Mouse (Mus musculus) cerebellum, adult 8-10 months (tissue): ENCODE results near the gene F10.
"Not testable (repeated sequence)": the region's sequence is repeated elsewhere in the genome, so short reads cannot be mapped to it uniquely, and the experiment has no call there.

Experiments
- DNase-seq: peaks from one replicate; pipeline ENCODE4 v3.0.0; 2022

The F10 gene

DNA sequence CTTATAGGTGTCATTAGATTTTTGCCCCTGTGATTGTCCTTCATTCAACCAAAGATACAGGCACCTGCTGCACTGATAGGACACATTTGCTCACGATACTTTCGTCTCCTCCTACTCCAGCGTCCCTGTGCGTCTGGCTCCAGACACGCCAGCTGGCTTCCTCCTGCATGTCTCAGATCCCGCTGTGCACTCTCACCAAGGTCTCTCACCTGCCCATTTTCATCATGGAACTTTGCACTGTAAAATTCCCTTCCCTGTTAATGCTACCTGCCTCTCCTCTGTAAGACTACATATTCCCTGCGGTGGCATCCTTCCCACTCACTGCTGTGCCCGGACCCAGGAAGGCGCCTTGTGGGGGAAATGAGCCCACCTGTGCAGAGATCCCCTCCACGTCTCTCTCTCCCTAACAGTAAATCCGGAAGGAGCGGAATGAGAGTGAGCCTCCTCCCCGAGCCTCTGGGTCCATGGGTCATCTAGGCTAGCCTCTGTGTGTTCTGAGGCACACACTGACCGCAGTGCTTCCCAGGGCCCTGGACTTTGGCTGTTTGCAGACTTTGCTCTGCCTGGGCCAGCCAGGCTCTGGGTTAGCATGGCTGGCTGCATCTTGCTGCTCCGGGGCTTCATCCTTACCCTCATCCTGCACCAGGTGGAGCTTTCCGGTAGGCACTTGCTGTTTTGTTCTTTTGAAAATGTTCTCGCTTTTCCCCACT, 23.5 kb downstream of the F10 start, which contains the start of gene Proz:
Proz (plus strand) TSS at position 474 of the 710 bp plus-strand sequence.
- DNase-seq: no peak

DNA sequence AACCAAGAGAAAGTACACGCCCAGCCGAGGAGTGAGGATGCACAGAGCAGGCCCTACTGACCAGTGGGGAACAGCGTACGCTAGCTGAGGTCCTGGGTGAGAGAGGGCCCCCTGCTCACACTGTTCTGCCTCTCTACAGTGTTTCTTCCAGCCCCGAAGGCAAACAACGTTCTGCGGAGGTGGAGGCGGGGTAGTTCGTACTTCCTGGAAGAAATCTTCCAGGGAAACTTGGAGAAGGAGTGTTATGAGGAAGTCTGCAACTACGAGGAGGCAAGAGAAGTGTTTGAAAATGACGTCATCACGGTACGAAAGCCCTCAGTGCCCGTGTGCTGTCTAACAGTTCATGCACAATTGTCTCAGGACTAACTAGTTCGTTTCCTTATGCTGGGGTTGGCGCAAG, 26.0 kb downstream of the F10 start:
- DNase-seq: no peak

DNA sequence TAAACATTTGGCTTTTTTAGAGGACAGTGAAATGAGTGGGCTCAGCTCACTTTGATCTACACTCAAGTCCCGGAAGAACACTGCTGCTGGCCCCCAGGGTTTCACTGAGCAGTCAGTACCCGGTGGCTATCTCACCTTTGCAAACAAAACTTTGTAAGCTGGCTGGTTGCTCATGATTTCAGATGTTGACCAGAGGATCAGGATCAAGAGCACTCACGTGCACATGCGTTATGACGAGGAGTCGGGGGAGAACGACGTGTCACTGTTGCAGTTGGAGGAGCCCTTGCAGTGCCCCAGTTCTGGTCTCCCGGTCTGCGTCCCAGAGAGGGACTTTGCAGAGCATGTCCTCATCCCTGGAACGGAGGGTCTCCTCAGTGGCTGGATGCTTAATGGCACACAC, 36.1 kb downstream of the F10 start:
- no peak for DNase-seq

DNA sequence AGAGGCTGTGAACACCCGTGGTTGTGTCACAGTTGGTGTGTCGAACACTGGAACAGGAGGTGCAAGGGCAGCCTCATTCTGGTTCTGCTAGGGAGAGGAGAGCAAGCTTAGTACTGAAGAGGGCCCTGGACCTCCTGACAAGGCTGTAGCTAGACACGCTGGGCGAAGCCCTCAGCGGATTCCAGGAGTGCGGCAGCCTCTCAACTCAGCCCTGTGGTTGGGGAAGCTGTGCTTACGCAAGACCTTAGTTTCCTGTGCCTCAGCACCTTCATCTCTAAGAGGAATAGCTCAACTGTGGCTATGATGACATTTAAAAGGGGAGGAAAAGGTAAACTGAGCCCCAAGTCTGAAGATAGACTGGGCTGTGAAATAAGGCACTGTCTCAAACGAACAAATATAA, 37.9 kb downstream of the F10 start:
- no peak for DNase-seq

DNA sequence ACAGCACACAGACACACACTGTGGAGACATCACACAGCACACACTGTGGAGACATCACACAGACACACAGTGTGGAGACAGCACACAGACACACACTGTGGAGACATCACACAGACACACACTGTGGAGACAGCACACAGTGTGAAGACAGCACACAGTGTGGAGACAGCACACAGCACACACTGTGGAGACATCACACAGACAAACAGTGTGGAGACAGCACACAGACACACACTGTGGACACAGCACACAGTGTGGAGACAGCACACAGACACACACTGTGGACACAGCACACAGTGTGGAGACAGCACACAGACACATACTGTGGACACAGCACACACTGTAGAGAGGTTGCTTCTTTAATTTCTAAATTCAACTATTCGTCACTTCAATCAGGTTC, 38.5 kb downstream of the F10 start:
- DNase-seq: not testable (repeated sequence)

DNA sequence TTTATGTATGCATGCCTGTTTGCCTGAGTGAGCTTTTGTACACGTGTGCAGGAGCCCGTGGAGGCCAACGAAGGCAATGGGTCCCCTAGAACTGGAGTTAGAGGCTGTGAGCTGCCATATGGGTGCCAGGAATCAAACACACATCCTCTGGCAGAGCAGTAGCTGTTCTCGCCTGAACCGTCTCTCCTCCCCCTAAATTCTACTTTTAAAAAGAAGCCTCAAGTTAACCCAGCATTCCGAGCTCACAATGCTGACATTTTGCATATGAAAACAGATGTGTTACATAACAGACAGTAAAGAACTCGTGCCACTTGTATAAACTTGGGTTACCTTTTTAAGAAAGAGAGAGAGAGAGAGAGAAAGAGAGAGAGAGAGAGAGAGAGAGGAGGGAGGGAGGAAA, 40.4 kb downstream of the F10 start:
- no peak for DNase-seq

DNA sequence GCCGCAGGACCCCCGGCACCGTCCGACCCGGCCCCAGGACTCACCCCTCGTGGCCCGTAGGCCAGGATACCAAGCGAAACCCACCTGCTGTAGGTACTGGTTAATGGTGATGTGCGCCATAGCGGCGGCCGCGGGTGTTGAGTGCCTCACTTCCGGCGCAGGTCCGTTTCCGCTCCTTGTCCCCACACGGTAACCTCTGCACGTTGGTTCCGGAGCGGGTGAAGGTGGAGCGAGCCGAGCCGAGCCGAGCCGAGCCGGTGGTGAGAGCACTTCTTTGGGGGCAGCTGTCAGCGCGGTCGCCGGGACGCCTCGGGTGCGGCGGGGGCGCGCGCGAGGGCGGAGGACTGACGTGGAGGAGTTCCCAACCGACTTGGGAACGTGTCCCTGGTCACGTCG, 67.6 kb downstream of the F10 start:
- DNase-seq: peak; percentile 92

DNA sequence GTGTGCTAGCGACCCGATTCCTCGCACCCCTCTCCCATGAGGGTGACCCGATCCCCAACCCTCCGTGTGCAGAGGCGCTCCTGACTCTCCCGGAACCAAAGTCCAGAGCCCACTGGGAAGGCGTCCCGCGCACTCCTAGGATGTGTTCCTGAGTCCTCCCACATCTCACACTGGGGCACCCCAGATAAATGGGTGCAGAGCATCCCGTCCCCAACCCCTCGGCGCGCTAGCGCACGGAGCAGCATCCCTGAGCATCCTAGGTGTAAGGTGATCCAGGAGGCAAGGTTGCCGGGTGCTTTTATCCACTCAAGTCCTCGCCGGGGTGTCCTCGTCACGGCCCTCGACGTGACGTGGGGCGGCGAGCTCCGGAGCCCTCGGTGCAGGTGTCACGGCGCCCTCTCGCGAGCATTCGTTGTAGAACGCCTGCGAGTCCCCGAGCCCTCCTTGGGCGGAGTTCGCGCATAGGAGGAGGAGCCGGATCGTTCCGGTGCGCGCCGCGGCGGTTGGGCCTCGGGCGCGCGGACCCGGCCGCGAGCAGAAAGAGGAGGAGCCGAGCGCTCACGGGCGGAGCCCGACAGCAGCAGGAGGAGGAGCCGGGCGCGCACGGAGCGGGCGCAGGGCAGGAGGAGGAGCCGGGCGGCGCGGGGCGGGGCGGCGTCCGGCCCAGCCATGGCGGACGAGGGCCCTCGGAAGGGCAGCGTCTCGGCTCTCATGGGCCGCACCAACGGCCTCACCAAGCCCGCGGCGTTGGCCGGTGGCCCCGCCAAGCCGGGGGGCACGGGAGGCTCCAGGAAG, 68.2 kb downstream of the F10 start, which contains the start of the genes Pcid2 and Cul4a:
Pcid2 (minus strand) TSS at position 373 of the 795 bp plus-strand sequence.
Cul4a (plus strand) TSS at position 535 of the 795 bp plus-strand sequence.
- DNase-seq: peak; percentile 95

DNA sequence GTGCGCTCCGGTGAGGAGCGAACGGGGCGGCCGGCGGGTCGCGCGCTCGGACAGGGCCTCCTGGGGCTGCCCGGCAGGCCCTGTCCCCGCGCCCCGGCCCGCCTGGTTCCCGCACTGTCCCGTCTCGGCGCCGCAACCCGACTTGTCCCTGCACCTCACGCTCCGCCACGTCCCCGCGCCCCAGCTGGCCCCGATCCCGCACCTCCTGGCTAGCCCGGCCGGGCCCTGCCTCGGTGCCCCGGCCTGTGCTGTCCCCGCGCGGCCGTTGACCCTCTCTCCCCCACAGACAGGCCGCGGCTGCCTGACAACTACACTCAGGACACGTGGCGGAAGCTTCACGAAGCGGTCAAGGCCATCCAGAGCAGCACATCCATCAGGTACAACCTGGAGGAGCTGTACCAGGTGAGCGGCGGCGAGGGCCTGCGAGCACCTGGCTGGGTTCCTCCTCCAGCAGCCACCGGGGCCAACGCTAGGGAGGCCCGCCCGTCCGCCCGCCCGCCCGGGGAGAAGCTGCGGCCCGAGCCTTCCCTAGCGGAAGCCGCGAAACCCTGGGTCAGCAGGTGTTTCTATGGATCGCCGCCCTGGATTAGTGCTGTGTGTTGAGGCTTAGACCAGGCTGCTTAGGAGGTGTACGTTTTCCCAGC, 68.9 kb downstream of the F10 start:
- no peak for DNase-seq
